Mouse (Mus musculus) testis, adult 2 months (tissue): ENCODE results near the gene Sufu.

ENCODE experiments used
- CTCF ChIP-seq: fragments of 200-500 bp; IDR thresholded peaks from 2 replicates; pipeline ENCODE4 v1.5.1; 2012; ENCODE audit warnings: low read depth, mild to moderate bottlenecking, inconsistent platforms, low read length, moderate library complexity; ENCODE audit not compliant: control insufficient read depth, insufficient read depth, insufficient replicate concordance
- POLR2A ChIP-seq: fragments of 200-500 bp; IDR thresholded peaks from 2 replicates; pipeline ENCODE4 v1.6.1; 2012; ENCODE audit warnings: low read depth, mild to moderate bottlenecking, inconsistent platforms, low read length, moderate library complexity; ENCODE audit not compliant: control insufficient read depth

DNA sequence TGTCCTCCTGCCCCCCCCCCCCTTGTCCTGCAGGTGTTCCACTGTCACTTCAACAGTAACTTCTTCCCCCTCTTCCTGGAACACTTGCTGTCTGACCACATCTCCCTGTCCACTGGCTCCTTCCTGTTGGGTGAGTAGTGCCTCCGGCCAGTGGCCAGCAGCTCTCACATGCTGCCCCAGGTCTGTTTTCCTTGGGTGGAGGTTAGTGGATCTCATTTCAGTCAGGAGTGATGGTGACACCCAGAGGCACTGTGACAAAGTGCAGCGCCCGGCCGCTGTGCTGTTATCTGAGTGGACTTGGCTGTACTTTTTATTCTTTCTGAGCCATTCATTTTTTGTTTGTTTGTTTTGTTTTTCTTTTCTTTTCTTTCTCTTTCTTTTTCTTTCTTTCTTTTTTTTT is 27.5 kb upstream of the Sufu start:
- TF ChIP-seq POLR2A (no peak), CTCF (peak; percentile 50; the same call in 1 of the 2 replicates)
